Mouse (Mus musculus): Measurements from ENCODE around the gene Taf3.
A peak's percentile ranks its signal among the peaks of the same experiment; 100 is the strongest.

The Taf3 gene

GRCm38 (mm10) chr2:10048461-10048860, at the start of gene Taf3:
Taf3 (minus strand) TSS chr2:10048596.
- peak; percentile 89 to 95 for DNase-seq (ENCODE audit: low spot score in 2 of 2)

DNA sequence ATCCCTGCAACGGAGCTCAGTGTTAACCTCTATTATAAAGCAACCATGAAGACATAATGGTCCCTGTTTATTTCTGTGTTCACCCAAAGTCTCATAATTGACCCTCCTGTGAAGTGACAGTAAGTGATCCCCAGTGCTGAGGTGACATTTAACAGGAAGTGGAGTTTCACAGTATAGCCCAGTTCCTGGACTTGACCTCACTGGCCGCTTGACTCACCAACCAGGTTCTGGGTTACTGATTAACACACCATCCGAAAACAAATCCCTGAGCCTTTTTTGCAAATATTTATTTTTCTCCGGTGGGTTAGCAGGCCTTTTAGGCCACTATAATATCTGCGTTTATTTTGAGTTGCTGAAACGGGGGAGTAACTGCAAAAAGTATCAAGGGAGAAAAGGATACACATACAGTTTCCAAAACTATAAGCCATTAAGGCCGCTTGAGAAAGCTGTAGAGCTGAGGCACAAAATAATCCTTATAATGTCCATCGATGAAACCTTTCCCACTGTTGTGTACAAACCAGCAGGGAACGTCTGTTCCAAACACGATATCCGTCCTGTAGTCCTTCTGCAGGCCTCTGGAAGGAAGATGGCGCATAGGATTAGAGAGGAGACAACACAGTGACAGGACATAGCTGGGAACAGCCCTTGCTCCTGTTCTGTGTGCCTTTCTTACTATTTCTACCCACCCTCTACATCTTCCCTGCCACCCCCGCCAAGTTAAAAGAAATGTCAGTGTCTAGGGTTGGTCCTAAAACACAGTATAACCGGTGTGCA, 46.1 kb upstream of the Taf3 start:
- no peak for DNase-seq (ENCODE audit: low spot score in 2 of 2)

- DNase-seq (ENCODE audit: low spot score in 2 of 2), result no peak
Observed at GRCm38 (mm10) chr2:10087256-10087850, 39.0 kb upstream of the Taf3 start.

- DNase-seq (ENCODE audit: low spot score in 2 of 2), result no peak
Observed at GRCm38 (mm10) chr2:10082737-10083136, 34.3 kb upstream of the Taf3 start.

GRCm38 (mm10) chr2:10081453-10082080, 33.2 kb upstream of the Taf3 start:
- DNase-seq (ENCODE audit: low spot score in 2 of 2), result no peak

- DNase-seq (ENCODE audit: low spot score in 2 of 2), result peak; percentile 91 to 98
Observed at GRCm38 (mm10) chr2:10080310-10081010, 32.1 kb upstream of the Taf3 start, which contains the start of the genes Atp5c1 and Kin. Atp5c1 (minus strand) TSS chr2:10080510. Kin (plus strand) TSS chr2:10080593.

DNA sequence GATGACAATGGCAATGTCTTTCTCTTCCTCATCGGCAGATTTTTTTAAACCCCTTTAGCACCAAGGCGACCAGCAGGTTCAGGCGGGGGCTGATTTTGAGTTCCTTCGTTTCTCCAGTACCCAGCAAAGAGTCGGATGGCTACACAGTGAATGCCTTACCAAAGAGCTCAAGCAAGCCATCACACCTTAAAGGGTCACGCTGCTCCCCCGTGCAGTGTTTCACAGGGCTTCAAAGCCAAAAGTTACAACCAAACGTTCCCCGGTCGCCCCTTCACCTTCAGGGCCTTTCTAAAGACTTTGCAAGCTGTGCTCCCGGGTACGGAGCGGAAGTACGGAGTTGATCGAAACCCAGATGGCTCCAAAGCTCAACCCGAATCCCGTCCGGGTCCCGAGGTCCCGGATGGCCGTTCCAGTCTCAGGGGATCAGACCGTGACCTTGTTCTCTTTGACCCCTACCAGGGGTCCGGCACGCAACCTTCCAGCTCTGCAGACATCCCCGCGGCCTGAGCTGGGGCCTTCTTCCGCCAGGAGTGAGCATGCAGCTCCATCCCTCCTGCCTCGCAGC, 31.4 kb upstream of the Taf3 start:
- no peak for DNase-seq (ENCODE audit: low spot score in 2 of 2)

GRCm38 (mm10) chr2:10076675-10077074, 28.3 kb upstream of the Taf3 start:
- no peak for DNase-seq (ENCODE audit: low spot score in 2 of 2)

- DNase-seq (ENCODE audit: low spot score in 2 of 2), result no peak
Observed at GRCm38 (mm10) chr2:10074470-10074869, 26.1 kb upstream of the Taf3 start.

DNA sequence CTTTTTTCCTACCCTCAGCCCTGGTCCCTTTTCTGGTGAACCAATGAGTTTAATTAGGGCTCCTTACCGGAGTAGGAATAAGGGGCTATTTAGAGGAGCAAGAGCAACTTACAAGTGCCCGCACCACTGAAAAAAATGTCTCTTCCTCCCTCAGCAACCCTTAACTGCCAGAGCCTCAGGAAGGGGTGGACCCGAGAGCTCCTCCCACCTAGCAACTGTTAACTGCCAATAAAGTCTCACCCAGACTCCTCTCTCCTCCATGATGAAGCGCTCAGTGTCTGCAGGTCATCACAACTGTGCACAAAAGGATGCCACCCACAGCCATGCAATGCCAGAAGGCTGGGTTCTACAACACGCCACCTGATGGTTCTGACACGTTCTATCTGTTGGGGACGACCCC, 23.4 kb upstream of the Taf3 start:
- DNase-seq (ENCODE audit: low spot score in 2 of 2), result no peak

- DNase-seq (ENCODE audit: low spot score in 2 of 2), result no peak
Observed at GRCm38 (mm10) chr2:10058836-10059235, 10.4 kb upstream of the Taf3 start.

DNA sequence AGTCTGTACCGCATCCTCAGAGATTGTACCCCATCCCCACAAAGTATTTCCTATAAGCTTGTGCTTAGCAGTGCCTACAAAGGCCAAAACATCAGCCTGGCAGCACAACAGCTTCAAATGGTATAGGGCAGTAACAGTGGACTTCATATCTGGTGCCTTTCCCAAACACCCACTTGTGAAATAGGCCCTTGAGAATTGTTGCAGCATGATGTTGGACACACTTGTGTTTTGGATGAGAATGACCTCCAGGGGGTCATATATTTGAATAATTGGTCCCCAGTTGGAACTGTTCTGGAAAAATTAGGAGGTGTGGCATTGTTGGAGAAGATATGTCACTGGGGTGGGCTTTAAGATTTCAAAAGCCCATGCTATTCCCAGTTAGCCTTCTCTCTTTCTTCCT, 3.6 kb upstream of the Taf3 start:
- DNase-seq (ENCODE audit: low spot score in 2 of 2), result no peak

- DNase-seq (ENCODE audit: low spot score in 2 of 2), result no peak
Observed at GRCm38 (mm10) chr2:10050878-10051277, 2.5 kb upstream of the Taf3 start.

DNA sequence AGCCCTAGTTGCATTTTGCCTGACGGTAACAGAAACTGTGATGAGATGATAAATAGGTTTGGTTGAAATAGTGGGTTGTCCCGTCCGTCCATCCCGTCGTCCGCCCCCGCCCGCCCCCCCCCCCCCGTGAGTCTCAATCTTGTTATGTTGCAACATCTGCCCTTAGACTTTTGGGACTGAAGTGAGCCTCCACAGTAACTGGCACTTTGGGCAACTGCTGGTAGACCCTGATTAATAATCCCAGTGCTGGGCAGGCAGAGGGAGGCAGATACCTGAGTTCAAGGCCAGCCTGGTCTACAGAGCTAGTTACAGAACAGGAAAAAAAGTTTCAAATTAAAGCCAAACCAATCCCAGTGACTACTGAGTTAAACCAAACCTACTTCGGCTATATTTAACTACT, 1.1 kb upstream of the Taf3 start:
- no peak for DNase-seq (ENCODE audit: low spot score in 2 of 2)

DNA sequence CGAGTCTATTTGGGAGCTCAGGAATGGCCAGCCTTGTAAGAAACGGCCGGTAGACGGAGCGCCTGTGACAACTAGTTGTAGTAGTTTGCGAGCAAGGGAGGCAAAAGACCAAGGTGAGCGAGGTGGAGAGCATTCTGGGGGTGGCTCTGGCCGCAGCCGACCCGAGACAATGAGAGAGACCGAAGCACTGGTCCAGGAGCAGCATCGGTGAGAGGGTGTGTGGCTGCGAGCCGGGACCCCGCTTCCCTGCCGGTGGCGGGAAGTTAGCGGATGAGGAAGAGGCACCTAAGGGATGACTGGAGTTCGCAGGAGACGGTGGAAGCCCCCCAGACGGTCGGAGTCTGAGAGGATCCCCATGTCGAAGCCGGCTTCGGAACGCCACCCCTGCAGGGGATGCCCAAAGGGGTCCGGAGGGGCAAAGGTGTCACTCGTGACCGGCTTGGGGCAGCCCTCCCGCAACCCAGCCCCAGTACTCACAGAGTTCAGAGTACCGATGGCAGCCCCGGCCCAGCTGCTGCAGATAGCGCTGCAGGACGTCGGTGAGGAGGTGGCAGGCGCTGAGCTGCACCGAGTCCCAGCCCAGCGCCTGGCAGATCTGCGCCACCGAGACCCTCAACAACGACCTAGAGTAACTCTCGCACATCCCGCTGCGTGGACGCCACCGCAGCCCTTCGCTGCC, 499 bp downstream of the Taf3 start:
- peak; percentile 48 to 58 for DNase-seq (ENCODE audit: low spot score in 2 of 2)

- DNase-seq (ENCODE audit: low spot score in 2 of 2), result no peak
Observed at GRCm38 (mm10) chr2:10034976-10035375, 13.4 kb downstream of the Taf3 start.

- no peak for DNase-seq (ENCODE audit: low spot score in 2 of 2)
Observed at GRCm38 (mm10) chr2:10033684-10034083, 14.7 kb downstream of the Taf3 start.

DNA sequence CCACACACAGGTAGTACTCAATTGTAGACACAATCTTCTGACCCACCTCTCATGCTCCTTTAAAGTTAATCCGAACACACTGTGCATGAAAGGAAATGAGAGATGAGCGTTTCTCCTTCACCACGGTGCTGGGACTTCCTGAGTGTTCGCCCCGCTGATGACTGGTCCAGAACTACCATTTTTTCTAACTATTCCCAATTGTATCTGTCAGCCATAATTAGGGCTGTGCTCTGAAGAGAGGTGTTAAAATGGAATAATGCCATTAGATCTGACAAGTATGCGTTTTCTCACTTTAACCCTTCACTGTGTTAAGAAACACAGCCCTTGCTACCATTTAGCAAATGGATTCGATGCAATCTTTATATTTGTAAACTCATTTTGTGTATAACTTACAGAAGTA, 18.6 kb downstream of the Taf3 start:
- no peak for DNase-seq (ENCODE audit: low spot score in 2 of 2)

GRCm38 (mm10) chr2:10024264-10024663, 24.1 kb downstream of the Taf3 start:
- DNase-seq (ENCODE audit: low spot score in 2 of 2), result no peak

DNA sequence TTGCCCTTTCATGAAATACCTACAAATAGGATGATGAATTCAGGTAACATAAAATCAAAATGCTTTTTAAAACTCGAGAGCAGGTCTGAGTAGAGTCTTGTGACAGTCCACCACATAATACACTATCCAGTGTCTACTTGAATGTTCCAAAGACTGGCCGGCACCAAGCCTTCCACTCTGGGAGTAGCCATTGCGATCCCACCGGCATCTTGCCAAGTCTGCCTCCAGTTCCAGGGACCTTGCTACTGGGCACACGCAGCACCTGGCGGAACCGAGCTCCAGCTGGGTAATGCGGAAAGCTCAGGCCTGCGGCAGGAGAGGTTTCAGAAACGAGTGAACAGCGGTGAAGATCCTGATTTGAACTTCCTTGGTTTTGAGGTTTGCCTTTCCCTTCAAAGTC, 27.1 kb downstream of the Taf3 start:
- no peak for DNase-seq (ENCODE audit: low spot score in 2 of 2)

GRCm38 (mm10) chr2:10014951-10015635, 33.3 kb downstream of the Taf3 start:
- DNase-seq (ENCODE audit: low spot score in 2 of 2), result no peak

Data from spleen, postnatal 10 days (tissue).